ENCODE assay signal across 15 mouse cellular contexts in genomic region chr10:39498641-39499040, GRCm38 (mm10).
DNase-seq lines count a peak whose midpoint lies in the region; ATAC-seq lines count a peak whose summit lies in the region.
"Had no signal": no experiment of that assay in that cellular context is flagged by ENCODE, and none has a peak within 500 bp of the region (broad histone marks: within the 10 kb centered on the region; RNA-seq: fewer than 3 reads in every experiment).

No protein-coding gene starts in this region.

- no peaks in the 10 kb centered on the region for H3K36me3 ChIP-seq in neural tube, embryonic 12.5 days
- no peaks in the 10 kb centered on the region for H3K36me3 ChIP-seq in midbrain, embryonic 14.5 days (ENCODE audit: control insufficient read depth, insufficient read depth, low read length)
- H3K36me3 ChIP-seq: liver, embryonic 12.5 days had no signal

- 77% methylated on average over 7 of the region's 7 CpGs for WGBS in neural tube, embryonic 12.5 days
- 50% methylated on average over 7 of the region's 7 CpGs for WGBS in midbrain, embryonic 14.5 days

- H3K4me2 ChIP-seq in neural tube, embryonic 12.5 days (replicated peaks): no peak overlapping the region
- no peak overlapping the region for H3K4me2 ChIP-seq in midbrain, embryonic 14.5 days (ENCODE audit: low read length)
- H3K4me2 ChIP-seq: embryonic facial prominence, embryonic 13.5 days; liver, embryonic 12.5 days had no signal

- peaks cover 30% of the 10 kb centered on the region for H3K4me1 ChIP-seq in neural tube, embryonic 12.5 days
- peaks cover 43% of the 10 kb centered on the region for H3K4me1 ChIP-seq in midbrain, embryonic 14.5 days (ENCODE audit: control insufficient read depth, insufficient read depth, low read length)

- H3K9ac ChIP-seq in neural tube, embryonic 12.5 days: peak overlapping the region; percentile 18; the same call in 1 of the 2 replicates
- no peak overlapping the region for H3K9ac ChIP-seq in midbrain, embryonic 14.5 days (replicated peaks; ENCODE audit: low read length)
- H3K9ac ChIP-seq: embryonic facial prominence, embryonic 13.5 days; liver, embryonic 12.5 days had no signal

- no peaks in the 10 kb centered on the region for H3K9me3 ChIP-seq in neural tube, embryonic 12.5 days
- no peaks in the 10 kb centered on the region for H3K9me3 ChIP-seq in midbrain, embryonic 14.5 days (ENCODE audit: control insufficient read depth, low read length)
- H3K9me3 ChIP-seq: embryonic facial prominence, embryonic 13.5 days; liver, embryonic 12.5 days had no signal

- H3K4me3 ChIP-seq in neural tube, embryonic 12.5 days: no peak overlapping the region
- H3K4me3 ChIP-seq in midbrain, embryonic 14.5 days (replicated peaks; ENCODE audit: low read depth, low read length): no peak overlapping the region
- H3K4me3 ChIP-seq: embryonic facial prominence, embryonic 13.5 days; liver, embryonic 12.5 days had no signal

- intact Hi-C loops in heart, postnatal 14 days (cut with DNase I): no loop called here

- no peaks in the 10 kb centered on the region for H3K27me3 ChIP-seq in neural tube, embryonic 12.5 days (replicated peaks)
- no peaks in the 10 kb centered on the region for H3K27me3 ChIP-seq in midbrain, embryonic 14.5 days (ENCODE audit: control insufficient read depth, insufficient read depth, low read length)
- H3K27me3 ChIP-seq: embryonic facial prominence, embryonic 13.5 days; liver, embryonic 12.5 days had no signal

- ATAC-seq in neural tube, embryonic 12.5 days (ENCODE audit: low FRiP score, low read depth): no peak
- ATAC-seq in midbrain, embryonic 14.5 days (ENCODE audit: low FRiP score, low TSS enrichment): no peak
- ATAC-seq: liver, embryonic 12.5 days had no signal

- H3K27ac ChIP-seq in neural tube, embryonic 12.5 days: no peak overlapping the region
- peak overlapping the region; percentile 66 for H3K27ac ChIP-seq in midbrain, embryonic 14.5 days (replicated peaks; ENCODE audit: low read depth, low read length)
- H3K27ac ChIP-seq: embryonic facial prominence, embryonic 13.5 days; kidney, postnatal 0 days; liver, embryonic 12.5 days had no signal

- DNase-seq in cerebellum, postnatal 25 days: peak; percentile 62 to 67
- DNase-seq in cerebellum, postnatal 4 days (ENCODE audit: low spot score in 2 of 2): no peak
- no peak for DNase-seq in neural tube, embryonic 10.5 days (ENCODE audit: extremely low spot score, low spot score)
- DNase-seq in midbrain, embryonic 14.5 days: no peak
- DNase-seq in spleen, adult 18-20 months: no peak
- DNase-seq in heart, postnatal 14 days: no peak
- no peak for DNase-seq in adipocyte (ENCODE audit: low spot score)
- DNase-seq: adrenal gland, postnatal 14 days; heart, adult 11 months; left cerebral cortex, postnatal 4 days; lung, postnatal 10 days had no signal

Comparison
In these comparisons a context has a peak if more than half of its experiments do, and no peak if none do; other contexts are left out.
1. DNase-seq: peak in cerebellum, postnatal 25 days (2 of 2); none in cerebellum, postnatal 4 days (0 of 2), neural tube, embryonic 10.5 days (single experiment), midbrain, embryonic 14.5 days (single experiment), spleen, adult 18-20 months (0 of 2), heart, postnatal 14 days (0 of 2) and adipocyte (single experiment).